Mouse (Mus musculus): ENCODE results near the gene Cacna2d3. TPM values are rescaled to one million over a fixed set of nuclear protein-coding genes. Genes with fewer than 3 reads are reported as not detected.

The Cacna2d3 gene
- polyA plus RNA-seq, 1 experiment from 2014 or later: 1.3 TPM

GRCm38 (mm10) chr14:29277701-29278100 lies 444.0 kb downstream of the Cacna2d3 start:
- Histone ChIP-seq H3K27ac (replicated peaks in 1 of 2; ENCODE audit: control insufficient read depth in 1 of 2, insufficient read depth in 1 of 2, low read depth in 2 of 2, low read length in 2 of 2) (no peak overlapping the region), H3K9me3 (ENCODE audit: control insufficient read depth, low read length) (no peaks in the 10 kb centered on the region), H3K4me1 (ENCODE audit: control insufficient read depth in 2 of 2, insufficient read depth in 2 of 2, low read length in 2 of 2) (no peaks in the 10 kb centered on the region), H3K27me3 (ENCODE audit: control insufficient read depth, insufficient read depth, low read length) (no peaks in the 10 kb centered on the region), H3K9ac (ENCODE audit: low read length) (no peak overlapping the region), H3K4me3 (ENCODE audit: control insufficient read depth in 1 of 2, insufficient read depth in 1 of 2, low read depth in 1 of 2, low read length in 2 of 2) (no peak overlapping the region), H3K36me3 (ENCODE audit: control insufficient read depth, insufficient read depth, low read length) (no peaks in the 10 kb centered on the region), H3K4me2 (ENCODE audit: low read length) (no peak overlapping the region)
- no peak for ATAC-seq (ENCODE audit: insufficient number of reproducible peaks, insufficient read depth, low FRiP score, low read depth)
- WGBS: 55% methylated on average over 2 of the region's 2 CpGs

- Histone ChIP-seq H3K9me3 (ENCODE audit: control insufficient read depth, low read length) (no peaks in the 10 kb centered on the region), H3K27me3 (ENCODE audit: control insufficient read depth, insufficient read depth, low read length) (no peaks in the 10 kb centered on the region), H3K4me3 (ENCODE audit: control insufficient read depth in 1 of 2, insufficient read depth in 1 of 2, low read depth in 1 of 2, low read length in 2 of 2) (no peak overlapping the region), H3K36me3 (ENCODE audit: control insufficient read depth, insufficient read depth, low read length) (no peaks in the 10 kb centered on the region), H3K27ac (replicated peaks in 1 of 2; ENCODE audit: control insufficient read depth in 1 of 2, insufficient read depth in 1 of 2, low read depth in 2 of 2, low read length in 2 of 2) (no peak overlapping the region), H3K9ac (ENCODE audit: low read length) (no peak overlapping the region), H3K4me2 (ENCODE audit: low read length) (no peak overlapping the region), H3K4me1 (ENCODE audit: control insufficient read depth in 2 of 2, insufficient read depth in 2 of 2, low read length in 2 of 2) (no peaks in the 10 kb centered on the region; a peak in 1 of 4 replicates)
- no peak for ATAC-seq (ENCODE audit: insufficient number of reproducible peaks, insufficient read depth, low FRiP score, low read depth)
These were observed 447.8 kb downstream of the Cacna2d3 start for GRCm38 (mm10) chr14:29273890-29274289.

DNA sequence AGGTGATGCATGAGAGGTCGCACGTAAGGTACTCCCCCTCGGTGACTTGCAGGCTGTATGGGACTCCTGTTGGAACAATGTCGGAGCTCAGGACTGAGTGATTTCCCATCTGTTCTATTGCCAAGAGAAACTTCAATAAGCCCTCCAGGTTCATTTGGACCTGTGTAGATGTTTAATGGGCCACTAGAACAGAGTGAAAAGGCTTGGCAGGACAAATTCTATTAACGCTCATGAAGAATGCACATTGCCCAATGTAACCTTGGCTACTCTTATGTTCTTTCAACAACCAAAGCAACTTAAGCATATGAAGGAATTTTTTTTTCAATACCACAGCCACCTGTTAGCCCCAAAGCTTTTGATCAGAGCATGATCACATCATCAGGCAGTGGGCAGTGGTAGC lies 451.1 kb downstream of the Cacna2d3 start:
- Histone ChIP-seq H3K27ac (replicated peaks in 1 of 2; ENCODE audit: control insufficient read depth in 1 of 2, insufficient read depth in 1 of 2, low read depth in 2 of 2, low read length in 2 of 2) (no peak overlapping the region), H3K27me3 (ENCODE audit: control insufficient read depth, insufficient read depth, low read length) (no peaks in the 10 kb centered on the region), H3K4me1 (ENCODE audit: control insufficient read depth in 2 of 2, insufficient read depth in 2 of 2, low read length in 2 of 2) (peaks cover 3 to 5% of the 10 kb centered on the region in 2 experiments; a peak in 1 of 4 replicates), H3K9me3 (ENCODE audit: control insufficient read depth, low read length) (no peaks in the 10 kb centered on the region), H3K4me3 (ENCODE audit: control insufficient read depth in 1 of 2, insufficient read depth in 1 of 2, low read depth in 1 of 2, low read length in 2 of 2) (no peak overlapping the region), H3K4me2 (ENCODE audit: low read length) (no peak overlapping the region), H3K36me3 (ENCODE audit: control insufficient read depth, insufficient read depth, low read length) (no peaks in the 10 kb centered on the region), H3K9ac (ENCODE audit: low read length) (no peak overlapping the region)
- no peak for ATAC-seq (ENCODE audit: insufficient number of reproducible peaks, insufficient read depth, low FRiP score, low read depth)
- 88% methylated on average over 5 of the region's 5 CpGs for WGBS

- H3K27me3 ChIP-seq (ENCODE audit: control insufficient read depth, insufficient read depth, low read length): no peaks in the 10 kb centered on the region
- H3K36me3 ChIP-seq (ENCODE audit: control insufficient read depth, insufficient read depth, low read length): no peaks in the 10 kb centered on the region
- H3K9me3 ChIP-seq (ENCODE audit: control insufficient read depth, low read length): no peaks in the 10 kb centered on the region
- no peak overlapping the region for H3K9ac ChIP-seq (ENCODE audit: low read length)
- H3K27ac ChIP-seq (replicated peaks in 1 of 2; ENCODE audit: control insufficient read depth in 1 of 2, insufficient read depth in 1 of 2, low read depth in 2 of 2, low read length in 2 of 2): no peak overlapping the region
- ATAC-seq (ENCODE audit: insufficient number of reproducible peaks, insufficient read depth, low FRiP score, low read depth): no peak
- WGBS: 62% methylated on average over 2 of the region's 2 CpGs
- no peak overlapping the region for H3K4me3 ChIP-seq (ENCODE audit: control insufficient read depth in 1 of 2, insufficient read depth in 1 of 2, low read depth in 1 of 2, low read length in 2 of 2)
- no peak overlapping the region for H3K4me2 ChIP-seq (ENCODE audit: low read length)
- peaks cover 3 to 5% of the 10 kb centered on the region in 2 experiments; a peak in 1 of 4 replicates for H3K4me1 ChIP-seq (ENCODE audit: control insufficient read depth in 2 of 2, insufficient read depth in 2 of 2, low read length in 2 of 2)
These were observed 451.8 kb downstream of the Cacna2d3 start for GRCm38 (mm10) chr14:29269816-29270215.

GRCm38 (mm10) chr14:29268609-29269008 lies 453.1 kb downstream of the Cacna2d3 start:
- ATAC-seq (ENCODE audit: insufficient number of reproducible peaks, insufficient read depth, low FRiP score, low read depth): no peak

DNA sequence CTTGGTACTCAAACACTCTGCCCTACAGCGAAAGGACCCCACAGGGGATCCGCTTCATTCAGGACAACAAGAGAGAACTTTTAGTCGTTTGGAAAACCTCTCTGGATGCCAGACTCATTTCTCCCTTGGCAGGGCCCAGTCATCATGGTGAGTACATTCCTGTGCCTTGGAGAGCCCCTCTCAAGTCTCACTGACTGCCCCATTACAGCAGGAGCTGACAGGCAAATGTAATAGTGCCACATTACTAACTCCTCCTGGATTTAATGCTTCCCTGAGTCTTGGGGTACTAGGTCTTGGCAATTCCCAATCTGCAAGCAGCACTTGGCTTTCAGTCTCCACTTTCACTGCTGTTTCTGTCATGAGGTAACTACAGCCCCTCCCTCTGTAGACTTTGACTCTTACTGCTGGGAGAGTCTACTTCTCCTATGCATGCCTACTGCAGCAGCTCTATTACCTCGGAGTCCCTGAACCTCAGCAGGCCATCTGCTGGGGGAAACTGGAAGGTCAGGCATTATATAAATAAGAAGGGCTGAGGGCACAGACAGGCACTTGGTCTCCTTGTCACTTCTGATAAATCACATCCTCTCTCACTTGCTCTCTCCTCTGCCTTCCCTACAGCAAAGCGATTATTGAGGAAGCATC lies 454.3 kb downstream of the Cacna2d3 start:
- Histone ChIP-seq H3K27ac (replicated peaks in 1 of 2; ENCODE audit: control insufficient read depth in 1 of 2, insufficient read depth in 1 of 2, low read depth in 2 of 2, low read length in 2 of 2) (no peak overlapping the region), H3K9ac (ENCODE audit: low read length) (no peak overlapping the region), H3K4me2 (ENCODE audit: low read length) (no peak overlapping the region), H3K4me3 (ENCODE audit: control insufficient read depth in 1 of 2, insufficient read depth in 1 of 2, low read depth in 1 of 2, low read length in 2 of 2) (no peak overlapping the region), H3K4me1 (ENCODE audit: control insufficient read depth in 2 of 2, insufficient read depth in 2 of 2, low read length in 2 of 2) (peaks cover 3 to 5% of the 10 kb centered on the region in 2 experiments; a peak in 1 of 4 replicates), H3K27me3 (ENCODE audit: control insufficient read depth, insufficient read depth, low read length) (no peaks in the 10 kb centered on the region), H3K36me3 (ENCODE audit: control insufficient read depth, insufficient read depth, low read length) (no peaks in the 10 kb centered on the region), H3K9me3 (ENCODE audit: control insufficient read depth, low read length) (no peaks in the 10 kb centered on the region)
- 47% methylated on average over 5 of the region's 5 CpGs for WGBS
- ATAC-seq (ENCODE audit: insufficient number of reproducible peaks, insufficient read depth, low FRiP score, low read depth): no peak

More at GRCm38 (mm10) chr14:29268609-29269008, 453.1 kb downstream of the Cacna2d3 start:
- H3K36me3 ChIP-seq (ENCODE audit: control insufficient read depth, insufficient read depth, low read length): no peaks in the 10 kb centered on the region
- H3K27ac ChIP-seq (replicated peaks in 1 of 2; ENCODE audit: control insufficient read depth in 1 of 2, insufficient read depth in 1 of 2, low read depth in 2 of 2, low read length in 2 of 2): no peak overlapping the region
- no peaks in the 10 kb centered on the region for H3K9me3 ChIP-seq (ENCODE audit: control insufficient read depth, low read length)
- H3K27me3 ChIP-seq (ENCODE audit: control insufficient read depth, insufficient read depth, low read length): no peaks in the 10 kb centered on the region
- no peak overlapping the region for H3K4me3 ChIP-seq (ENCODE audit: control insufficient read depth in 1 of 2, insufficient read depth in 1 of 2, low read depth in 1 of 2, low read length in 2 of 2)
- 45% methylated on average over 5 of the region's 5 CpGs for WGBS
- no peak overlapping the region for H3K9ac ChIP-seq (ENCODE audit: low read length)
- H3K4me1 ChIP-seq (ENCODE audit: control insufficient read depth in 2 of 2, insufficient read depth in 2 of 2, low read length in 2 of 2): peaks cover 3 to 5% of the 10 kb centered on the region in 2 experiments; a peak in 1 of 4 replicates
- H3K4me2 ChIP-seq (ENCODE audit: low read length): no peak overlapping the region

- H3K27ac ChIP-seq (replicated peaks in 1 of 2; ENCODE audit: control insufficient read depth in 1 of 2, insufficient read depth in 1 of 2, low read depth in 2 of 2, low read length in 2 of 2): no peak overlapping the region
- no peak for ATAC-seq (ENCODE audit: insufficient number of reproducible peaks, insufficient read depth, low FRiP score, low read depth)
- H3K36me3 ChIP-seq (ENCODE audit: control insufficient read depth, insufficient read depth, low read length): no peaks in the 10 kb centered on the region
- H3K9me3 ChIP-seq (ENCODE audit: control insufficient read depth, low read length): no peaks in the 10 kb centered on the region
- H3K4me1 ChIP-seq (ENCODE audit: control insufficient read depth in 2 of 2, insufficient read depth in 2 of 2, low read length in 2 of 2): no peaks in the 10 kb centered on the region
- H3K4me3 ChIP-seq (ENCODE audit: control insufficient read depth in 1 of 2, insufficient read depth in 1 of 2, low read depth in 1 of 2, low read length in 2 of 2): no peak overlapping the region
- no peak overlapping the region for H3K4me2 ChIP-seq (ENCODE audit: low read length)
- H3K9ac ChIP-seq (ENCODE audit: low read length): no peak overlapping the region
- WGBS: 81% methylated on average over 1 of the region's 1 CpGs
- no peaks in the 10 kb centered on the region for H3K27me3 ChIP-seq (ENCODE audit: control insufficient read depth, insufficient read depth, low read length)
These were observed 461.0 kb downstream of the Cacna2d3 start for GRCm38 (mm10) chr14:29260621-29261020.

DNA sequence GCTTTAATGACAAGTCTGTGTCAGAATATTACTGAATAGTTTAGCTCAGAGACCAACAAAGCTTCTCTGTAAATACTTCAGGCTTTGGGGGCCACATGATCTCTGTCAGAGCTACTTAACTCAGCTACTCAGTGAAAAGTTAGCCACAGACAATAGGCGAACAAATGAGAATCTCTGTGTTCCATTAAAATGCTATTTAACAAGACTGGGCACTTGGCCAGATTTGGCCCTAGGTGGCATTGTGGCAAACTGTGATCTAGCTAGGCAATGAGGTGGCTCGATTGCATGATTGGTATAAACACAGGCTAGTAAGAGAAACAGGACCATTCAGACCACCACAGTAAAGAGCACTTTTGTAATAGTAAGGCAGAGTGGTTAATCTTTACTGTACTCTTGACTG lies 478.1 kb downstream of the Cacna2d3 start:
- Histone ChIP-seq H3K4me2 (ENCODE audit: low read length) (no peak overlapping the region), H3K9ac (ENCODE audit: low read length) (no peak overlapping the region), H3K27me3 (ENCODE audit: control insufficient read depth, insufficient read depth, low read length) (no peaks in the 10 kb centered on the region), H3K4me3 (ENCODE audit: control insufficient read depth in 1 of 2, insufficient read depth in 1 of 2, low read depth in 1 of 2, low read length in 2 of 2) (no peak overlapping the region), H3K36me3 (ENCODE audit: control insufficient read depth, insufficient read depth, low read length) (no peaks in the 10 kb centered on the region), H3K27ac (replicated peaks in 1 of 2; ENCODE audit: control insufficient read depth in 1 of 2, insufficient read depth in 1 of 2, low read depth in 2 of 2, low read length in 2 of 2) (no peak overlapping the region), H3K4me1 (ENCODE audit: control insufficient read depth in 2 of 2, insufficient read depth in 2 of 2, low read length in 2 of 2) (no peaks in the 10 kb centered on the region), H3K9me3 (ENCODE audit: control insufficient read depth, low read length) (peaks cover 9% of the 10 kb centered on the region)
- 77% methylated on average over 2 of the region's 2 CpGs for WGBS
- ATAC-seq (ENCODE audit: insufficient number of reproducible peaks, insufficient read depth, low FRiP score, low read depth): no peak
